Mouse (Mus musculus) embryo, embryonic 10 days (tissue): Measurements from ENCODE around the gene Kifc5b.
"Not testable (repeated sequence)": the region's sequence is repeated elsewhere in the genome, so short reads cannot be mapped to it uniquely, and the experiment has no call there.

ENCODE experiments used
- DNase-seq: peaks from one replicate; pipeline ENCODE4 v3.0.0-alpha.2; 2015; ENCODE audit warnings: low spot score

Kifc5b gene

DNA sequence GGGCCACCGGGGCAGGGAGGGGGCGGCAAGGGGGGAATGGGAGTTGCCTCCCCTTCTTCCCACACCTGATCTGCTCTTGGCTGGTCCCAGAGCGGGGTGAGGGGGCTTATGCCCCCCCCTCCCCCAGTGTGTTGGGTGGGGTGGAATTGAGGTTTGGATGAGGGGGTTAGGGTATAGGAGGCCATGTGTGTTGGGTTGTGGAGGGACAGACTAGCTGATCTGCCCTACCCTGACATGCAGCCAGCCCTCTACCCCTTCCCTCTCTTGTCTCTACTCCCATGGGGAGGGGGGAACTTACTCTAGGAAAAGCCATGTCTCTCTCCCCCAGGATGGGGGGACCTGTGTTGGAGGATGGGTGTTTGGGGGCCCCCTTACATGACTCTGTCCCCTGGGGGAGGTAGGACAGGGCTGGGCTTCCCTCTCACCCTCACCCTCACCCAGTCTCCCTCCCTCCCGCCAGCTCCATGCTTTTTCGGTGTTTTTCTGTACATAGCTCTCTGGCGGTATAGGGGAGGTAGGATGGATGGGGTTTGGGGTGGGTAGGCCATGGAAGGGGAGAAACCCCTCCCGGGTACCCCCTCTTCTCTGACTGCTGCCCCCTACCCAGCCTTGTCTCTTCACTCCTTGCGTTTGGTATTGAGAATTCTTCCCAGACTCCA is 54.5 kb downstream of the Kifc5b start:
- no peak for DNase-seq

DNA sequence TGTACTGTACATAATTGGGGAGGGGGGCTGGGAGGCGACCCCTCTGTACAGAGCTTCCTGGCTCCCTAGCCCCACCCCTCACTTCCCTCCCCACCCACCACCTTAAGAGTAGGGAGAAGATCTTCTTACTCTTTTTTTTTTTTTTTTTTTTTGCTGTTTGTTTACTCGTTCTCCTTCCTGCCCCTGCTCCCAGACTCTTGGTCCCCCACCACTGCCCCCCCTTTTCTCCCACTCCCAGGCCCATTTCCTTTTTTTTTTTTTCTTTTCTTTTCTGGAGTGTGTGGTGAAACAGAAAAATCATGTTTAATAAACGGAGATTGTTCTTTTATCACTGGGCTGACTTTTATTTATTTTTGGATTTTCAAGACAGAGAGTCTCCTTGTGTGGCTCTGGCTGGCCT is 55.2 kb downstream of the Kifc5b start:
- DNase-seq, result no peak

DNA sequence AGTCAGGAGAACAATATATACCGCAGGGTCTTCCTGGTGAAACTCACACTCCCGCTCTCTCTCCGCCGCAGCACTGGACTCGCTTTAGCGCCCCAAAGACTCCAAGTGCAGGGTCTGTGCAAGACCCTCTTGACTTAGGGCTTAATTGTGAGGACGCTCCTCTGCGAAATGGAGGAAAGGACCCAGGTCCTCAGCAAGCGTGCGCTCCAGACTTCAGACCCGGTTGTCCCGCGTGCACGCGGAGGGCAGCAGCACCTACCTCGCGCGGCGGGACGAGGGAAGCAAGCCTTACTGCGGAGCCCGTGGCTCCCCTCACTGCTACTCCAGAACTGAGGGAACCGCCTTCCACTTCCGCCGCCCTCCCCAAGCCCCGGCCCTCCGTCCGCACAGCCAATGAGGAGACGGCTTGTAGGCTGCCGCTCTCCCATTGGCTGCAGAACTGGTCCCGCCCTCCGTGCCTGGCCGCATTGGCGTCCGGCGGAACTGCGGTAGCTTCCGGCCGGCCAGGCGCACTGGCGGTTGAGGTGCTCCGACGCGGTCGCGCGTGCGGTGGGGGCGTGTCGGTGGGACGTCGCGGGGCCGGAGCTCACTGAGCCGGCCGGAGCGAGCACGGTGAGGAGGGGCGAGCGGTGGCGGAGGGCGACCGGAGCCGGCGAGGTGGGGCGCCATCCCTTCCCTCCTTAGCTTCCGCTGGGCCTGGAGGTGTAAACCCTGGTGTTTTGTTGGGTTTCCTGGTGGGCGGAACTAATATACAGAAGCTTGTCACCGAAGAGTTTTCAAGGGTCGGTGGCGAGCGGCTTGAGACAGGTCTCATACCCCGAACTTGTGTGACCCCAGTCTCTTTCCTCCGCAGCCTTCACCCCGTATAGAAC is 56.0 kb downstream of the Kifc5b start, which contains the start of gene Zbtb9:
Gene Zbtb9 (plus strand): TSS at position 465 of the 872 bp plus-strand sequence.
- DNase-seq, result peak; percentile 98

DNA sequence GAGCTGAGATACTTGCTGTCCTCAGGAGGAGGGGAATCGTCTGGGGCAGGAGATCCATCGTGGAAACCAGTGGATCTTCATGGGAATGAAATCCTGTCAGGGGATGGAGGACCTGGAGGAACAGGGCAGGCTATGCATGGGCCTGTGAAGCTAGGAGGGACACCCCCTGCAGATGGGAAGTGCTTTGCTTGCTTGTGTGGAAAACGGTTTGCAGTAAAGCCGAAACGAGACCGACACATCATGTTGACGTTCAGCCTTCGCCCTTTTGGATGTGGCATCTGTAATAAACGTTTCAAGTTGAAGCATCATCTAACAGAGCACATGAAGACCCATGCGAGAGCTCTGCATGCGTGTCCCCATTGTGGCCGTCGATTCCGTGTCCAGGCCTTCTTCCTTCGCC is 57.7 kb downstream of the Kifc5b start:
- no peak for DNase-seq

DNA sequence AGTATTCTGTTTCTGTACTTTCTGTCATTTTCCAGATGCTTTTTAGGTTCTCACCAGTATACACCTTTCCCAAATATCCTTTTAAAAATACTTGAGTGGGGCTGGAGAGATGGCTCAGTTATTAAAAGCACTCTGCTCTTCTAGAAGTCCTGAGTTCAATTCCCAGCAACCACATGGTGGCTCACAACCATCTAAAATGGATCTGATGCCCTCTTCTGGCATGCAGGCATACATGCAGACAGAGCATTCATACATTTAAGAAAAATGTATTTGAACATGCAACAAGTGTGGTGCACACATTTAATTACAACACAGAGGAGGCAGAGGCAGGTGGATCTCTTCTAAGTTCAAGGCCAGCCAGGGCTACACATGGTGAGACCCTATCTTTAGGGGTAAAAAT is 58.5 kb downstream of the Kifc5b start:
- DNase-seq, result no peak

DNA sequence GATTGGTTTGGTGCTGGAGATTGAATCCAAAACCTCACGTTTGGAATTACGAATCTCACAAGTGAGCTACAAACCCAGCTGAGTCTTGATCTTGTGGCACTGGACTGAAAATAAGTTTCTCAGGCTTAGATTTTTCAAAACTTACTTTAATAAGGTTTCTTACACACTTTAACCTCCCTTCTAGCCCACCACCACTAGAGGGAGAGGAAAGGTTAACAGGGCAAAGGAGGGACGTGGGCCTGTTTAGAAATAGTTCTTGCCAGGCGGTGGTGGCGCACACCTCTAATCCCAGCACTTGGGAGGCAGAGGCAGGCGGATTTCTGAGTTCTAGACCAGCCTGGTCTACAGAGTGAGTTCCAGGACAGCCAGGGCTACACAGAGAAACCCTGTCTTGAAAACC is 60.5 kb downstream of the Kifc5b start:
- DNase-seq, result not testable (repeated sequence)

DNA sequence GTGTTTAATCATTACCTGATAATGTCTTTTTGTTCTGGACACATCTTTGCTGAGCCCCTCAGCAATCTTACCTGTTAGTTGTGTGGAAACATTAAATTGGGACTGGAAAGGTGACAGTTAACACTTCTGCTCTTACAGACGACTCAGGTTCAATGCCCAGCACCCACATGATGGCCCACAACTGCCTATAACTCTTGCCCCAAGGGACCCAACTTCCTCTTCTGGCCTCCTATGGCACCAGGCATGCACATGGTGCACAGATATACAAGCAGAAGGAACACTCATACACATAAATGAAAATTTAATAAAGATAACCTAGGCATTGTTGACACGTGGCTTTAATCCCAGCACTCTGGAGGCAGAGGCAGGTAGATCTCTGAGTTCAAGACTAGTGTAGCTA is 62.5 kb downstream of the Kifc5b start:
- DNase-seq, result no peak

DNA sequence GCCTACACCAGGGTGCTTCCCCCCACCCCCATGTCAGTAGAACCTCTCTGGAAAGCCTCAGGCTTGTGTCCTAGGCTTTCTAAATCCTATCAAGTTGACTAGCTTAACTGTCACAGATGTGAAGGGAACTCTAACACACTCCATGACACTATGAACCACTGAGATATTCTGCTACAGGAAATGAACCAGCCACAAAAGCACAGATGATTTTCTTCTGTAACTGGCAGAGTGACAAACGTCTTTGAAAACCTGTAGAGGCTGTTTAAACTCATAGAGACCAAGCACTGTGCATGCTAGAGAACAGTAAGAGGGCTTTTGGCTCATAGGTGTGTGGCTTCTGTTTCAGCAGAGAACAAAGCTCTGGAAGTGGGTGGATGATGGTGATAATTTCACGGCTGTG is 64.2 kb downstream of the Kifc5b start:
- no peak for DNase-seq
